Mouse (Mus musculus) kidney, adult 2 months (tissue): ENCODE measurements around the gene Gls.

Experiments
- CTCF ChIP-seq: fragments of 200-500 bp; conservative IDR thresholded peaks from 2 replicates; pipeline ENCODE4 v1.5.1; 2011; ENCODE audit warnings: low read depth, mild to moderate bottlenecking, control low read depth, low read length, moderate library complexity, mixed read lengths; ENCODE audit not compliant: insufficient read depth, insufficient read length
- POLR2A ChIP-seq: fragments of 200-500 bp; IDR thresholded peaks from one replicate; pipeline ENCODE4 v1.6.1; 2011; ENCODE audit warnings: low read depth, low read length, control low read depth

DNA sequence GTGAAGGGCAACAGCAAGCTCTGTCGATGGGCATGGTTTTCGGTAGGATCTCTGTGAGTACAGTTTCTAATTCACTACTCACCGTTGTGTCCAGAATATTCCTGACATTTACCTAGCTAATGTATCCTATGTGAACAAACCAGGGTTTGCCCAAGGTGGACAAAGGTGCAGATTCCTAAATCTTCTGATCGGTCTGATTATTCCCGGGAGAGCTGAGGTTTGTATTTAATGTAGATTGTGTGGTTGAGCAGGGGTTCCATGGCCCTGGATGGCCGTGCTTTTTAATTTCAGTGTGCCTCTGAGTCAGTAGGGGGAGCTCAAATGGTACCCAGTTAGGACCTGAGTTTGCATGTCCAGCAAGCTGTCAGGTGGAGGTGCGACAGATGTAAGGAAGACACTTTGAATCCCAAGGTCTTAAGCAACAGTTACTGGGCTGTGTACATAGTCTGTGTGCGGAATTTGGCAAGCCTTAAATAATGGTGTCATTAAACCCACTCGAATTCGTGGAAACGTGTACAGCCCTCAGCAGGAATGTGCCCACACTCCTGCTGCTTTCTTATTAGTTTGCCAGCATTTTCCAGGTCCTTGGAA is 101.2 kb downstream of the Gls start:
- TF ChIP-seq POLR2A (no peak), CTCF (no peak)
